Mouse (Mus musculus): ENCODE results near the gene Ccdc85a. TPM values are rescaled to one million over a fixed set of nuclear protein-coding genes. Genes with fewer than 3 reads are reported as not detected.

The Ccdc85a gene
- not detected for total RNA-seq (2023)

GRCm38 (mm10) chr11:28583911-28584434, at the start of gene Ccdc85a:
TSS of gene Ccdc85a (minus strand) at chr11:28584324.

GRCm38 (mm10) chr11:28339224-28340150, 244.6 kb downstream of the Ccdc85a start, which contains the start of gene Gm6685:
TSS of gene Gm6685 (minus strand) at chr11:28339867.

Other genes starting within 250 kb of the Ccdc85a start
- gene Gm6685, start 244.5 kb downstream of the Ccdc85a start, total RNA-seq (2023) = 6.4 TPM